Mouse (Mus musculus): ENCODE measurements around the gene Nbea.
"Not testable (repeated sequence)": the region's sequence is repeated elsewhere in the genome, so short reads cannot be mapped to it uniquely, and the experiment has no call there.

Nbea gene

DNA sequence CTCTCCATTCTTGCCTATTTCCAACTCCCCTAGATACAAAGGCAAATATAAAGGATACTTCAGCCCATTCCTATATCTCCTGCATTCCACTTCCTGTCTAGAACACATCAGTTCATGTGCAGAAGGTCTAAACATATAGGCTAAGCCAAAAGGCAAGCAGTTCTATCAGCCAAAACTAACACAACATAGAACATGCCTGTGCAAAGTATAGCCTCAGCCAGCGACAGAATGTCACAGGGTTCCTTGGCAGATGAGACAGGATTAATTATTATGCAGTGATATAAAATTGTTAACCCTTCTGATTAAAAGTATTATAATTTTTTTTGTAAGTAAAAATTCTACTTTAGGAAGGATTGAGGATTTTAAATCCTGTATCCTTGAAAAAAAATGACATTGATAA is 140.4 kb downstream of the Nbea start:
- no peak for ATAC-seq (ENCODE audit: insufficient number of reproducible peaks, low FRiP score, low TSS enrichment)

DNA sequence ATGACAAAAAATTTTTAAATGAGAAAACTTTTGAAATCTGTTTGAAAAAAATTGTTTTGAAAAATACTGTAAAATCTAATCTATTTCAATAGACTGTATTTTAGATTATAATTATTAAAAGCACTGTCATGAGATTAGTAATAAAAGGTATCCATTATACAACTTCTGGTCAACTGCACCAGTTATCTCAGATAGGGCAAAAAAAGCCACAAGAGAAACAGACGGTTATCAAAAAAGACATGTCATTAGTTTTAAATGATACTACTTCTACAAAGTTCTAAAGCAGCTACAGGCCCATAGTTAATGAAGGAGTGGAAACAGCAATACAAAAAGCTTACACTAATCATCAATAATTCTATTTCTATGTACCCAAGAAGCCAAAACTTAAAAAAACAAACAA is 144.0 kb downstream of the Nbea start:
- ATAC-seq (ENCODE audit: insufficient number of reproducible peaks, low FRiP score, low TSS enrichment) = no peak

GRCm38 (mm10) chr3:56034596-56034995 is 148.9 kb downstream of the Nbea start:
- ATAC-seq (ENCODE audit: insufficient number of reproducible peaks, low FRiP score, low TSS enrichment) = no peak

- ATAC-seq (ENCODE audit: insufficient number of reproducible peaks, low FRiP score, low TSS enrichment) = no peak
Measured at GRCm38 (mm10) chr3:56018494-56018893, 165.0 kb downstream of the Nbea start.

DNA sequence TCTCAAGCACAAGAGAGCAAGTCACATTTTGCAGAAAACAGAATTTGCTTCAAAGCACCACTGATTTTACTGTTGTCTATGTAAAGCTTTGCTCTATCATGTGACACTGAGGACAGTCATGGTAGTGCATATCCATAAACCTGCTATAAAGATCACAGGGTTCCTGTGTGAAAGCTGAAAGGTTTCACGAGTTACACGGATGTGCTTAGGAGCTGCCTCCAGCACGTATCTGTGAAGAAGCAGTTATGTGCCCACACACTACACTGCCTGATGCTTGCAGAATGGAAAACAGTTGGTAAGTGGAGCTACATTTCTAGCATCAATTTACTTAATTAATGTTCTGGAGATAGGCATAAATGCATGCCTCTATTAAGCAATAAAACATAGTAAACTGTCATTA is 172.4 kb downstream of the Nbea start:
- no peak for ATAC-seq (ENCODE audit: insufficient number of reproducible peaks, low FRiP score, low TSS enrichment)

GRCm38 (mm10) chr3:56007991-56008390 is 175.5 kb downstream of the Nbea start:
- ATAC-seq (ENCODE audit: insufficient number of reproducible peaks, low FRiP score, low TSS enrichment) = no peak

DNA sequence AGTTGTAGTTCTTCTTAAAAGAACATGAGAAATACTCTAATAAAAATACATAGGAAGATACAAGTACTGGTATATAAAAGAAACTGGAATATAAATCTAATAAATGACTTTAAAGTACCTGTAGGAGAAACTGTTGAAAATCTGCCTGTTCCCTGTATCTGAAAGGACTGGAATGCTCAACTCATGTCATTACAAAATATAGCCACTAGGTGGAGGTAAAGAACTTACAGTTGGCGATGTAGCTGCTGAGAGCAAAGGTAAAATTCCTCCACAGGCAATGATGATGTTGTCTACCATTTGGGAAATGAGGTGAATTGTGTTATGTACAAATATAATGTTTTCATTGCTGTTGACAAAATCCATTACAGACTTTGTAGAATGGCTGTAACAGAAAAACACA is 183.2 kb downstream of the Nbea start:
- peak; percentile 61; the same call in 1 of the 2 replicates for ATAC-seq (ENCODE audit: insufficient number of reproducible peaks, low FRiP score, low TSS enrichment)

DNA sequence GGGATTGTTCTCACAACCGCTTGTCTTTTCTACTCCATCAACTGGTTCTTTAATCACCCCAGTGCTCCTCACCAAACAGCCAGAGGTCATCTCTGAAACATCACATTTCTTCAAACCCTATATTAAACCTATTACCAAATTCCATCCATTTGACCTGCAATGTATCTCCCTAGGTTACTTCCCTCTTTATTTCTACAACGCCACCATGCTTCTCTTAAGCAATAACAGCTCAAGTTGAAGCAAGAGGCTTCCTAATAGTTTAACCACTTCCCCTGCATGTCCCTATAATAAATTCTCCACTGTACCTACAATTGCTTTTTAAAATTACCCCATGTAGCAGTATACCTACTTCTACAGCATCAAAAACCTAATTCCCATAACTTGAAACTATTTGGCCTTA is 205.1 kb downstream of the Nbea start:
- ATAC-seq (ENCODE audit: insufficient number of reproducible peaks, low FRiP score, low TSS enrichment) = no peak

GRCm38 (mm10) chr3:55976986-55977385 is 206.5 kb downstream of the Nbea start:
- ATAC-seq (ENCODE audit: insufficient number of reproducible peaks, low FRiP score, low TSS enrichment) = not testable (repeated sequence)

GRCm38 (mm10) chr3:55965723-55966156 is 217.8 kb downstream of the Nbea start:
- ATAC-seq (ENCODE audit: insufficient number of reproducible peaks, low FRiP score, low TSS enrichment) = peak; percentile 31; the same call in 1 of the 2 replicates

DNA sequence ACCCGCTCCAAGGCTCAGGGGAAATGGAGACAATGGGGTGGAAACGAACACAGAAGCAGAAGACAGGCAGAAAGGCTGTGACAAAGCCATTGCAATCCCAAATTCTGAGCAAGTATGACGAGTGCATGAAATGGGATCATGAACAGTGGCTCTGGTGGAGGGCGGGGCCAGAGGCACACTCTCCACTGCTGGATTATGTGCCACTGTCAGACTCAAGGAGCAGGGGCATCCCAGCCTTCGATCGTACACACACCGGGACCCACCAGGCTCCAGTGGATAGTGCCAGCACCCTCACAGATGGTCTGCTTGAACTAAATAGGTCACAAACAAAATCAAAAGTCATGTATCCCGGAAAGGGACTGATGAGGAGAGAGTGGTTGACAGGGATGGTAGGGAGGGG is 220.5 kb downstream of the Nbea start:
- ATAC-seq (ENCODE audit: insufficient number of reproducible peaks, low FRiP score, low TSS enrichment) = peak; percentile 78

- ATAC-seq (ENCODE audit: insufficient number of reproducible peaks, low FRiP score, low TSS enrichment) = no peak
Measured at GRCm38 (mm10) chr3:55949994-55950393, 233.5 kb downstream of the Nbea start.

DNA sequence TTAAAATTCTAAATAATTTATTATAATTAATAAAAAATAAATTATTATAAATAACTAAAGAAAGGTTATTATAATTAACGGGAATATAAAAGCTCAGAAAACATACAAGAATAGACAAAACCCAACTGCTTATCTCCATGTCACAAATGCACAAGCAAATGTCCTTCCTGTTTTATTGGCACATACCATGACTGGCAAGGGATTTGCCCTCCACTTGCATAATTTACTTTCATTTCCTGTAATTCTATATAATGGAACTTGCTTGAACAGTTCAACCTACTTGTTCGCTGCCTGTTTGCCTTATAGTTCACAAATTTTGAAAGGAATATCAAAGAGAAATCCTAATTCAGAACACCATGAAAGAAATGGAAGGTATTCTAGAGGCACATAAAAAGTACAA is 234.4 kb downstream of the Nbea start:
- ATAC-seq (ENCODE audit: insufficient number of reproducible peaks, low FRiP score, low TSS enrichment) = no peak

GRCm38 (mm10) chr3:55927343-55927742 is 256.2 kb downstream of the Nbea start:
- ATAC-seq (ENCODE audit: insufficient number of reproducible peaks, low FRiP score, low TSS enrichment) = no peak

DNA sequence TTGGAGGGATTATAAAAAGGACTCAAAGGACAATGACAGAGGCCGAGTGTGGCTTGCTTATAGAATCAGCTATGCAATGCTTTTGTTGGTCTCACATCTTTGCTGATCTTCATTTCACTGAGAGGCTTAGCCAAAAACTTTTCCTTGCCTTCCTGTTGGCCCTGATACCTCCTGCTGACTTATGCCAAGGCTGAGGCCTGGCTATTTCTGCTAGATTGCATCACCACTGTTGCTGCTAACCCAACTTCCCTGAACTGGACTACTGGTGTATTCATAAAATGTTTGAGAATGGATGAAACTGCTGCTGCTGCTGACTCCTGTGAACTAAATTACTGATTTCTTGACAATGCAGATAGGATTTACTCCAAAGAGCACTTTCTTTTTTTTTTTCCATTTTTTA is 274.2 kb downstream of the Nbea start:
- no peak; the same call in 1 of the 2 replicates for ATAC-seq (ENCODE audit: insufficient number of reproducible peaks, low FRiP score, low TSS enrichment)

DNA sequence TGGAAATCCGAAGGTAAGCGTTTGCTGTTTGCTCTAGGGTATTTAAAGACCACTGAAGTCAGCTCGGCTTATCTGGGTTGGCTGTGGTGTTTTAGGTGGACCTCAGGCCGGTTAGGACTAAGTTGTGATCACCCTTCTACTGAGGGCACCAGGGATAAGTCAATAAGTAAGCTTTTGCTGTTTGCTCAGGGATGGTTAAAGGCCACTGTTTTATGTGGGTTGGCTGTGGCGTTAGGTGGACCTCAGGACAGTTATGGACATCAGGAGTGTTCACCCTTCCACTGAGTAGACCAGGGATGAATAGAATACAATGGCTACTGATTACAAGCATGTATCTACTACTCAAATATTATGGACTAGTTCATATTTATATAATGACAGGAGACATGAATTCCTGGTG is 292.9 kb downstream of the Nbea start:
- ATAC-seq (ENCODE audit: insufficient number of reproducible peaks, low FRiP score, low TSS enrichment) = no peak

DNA sequence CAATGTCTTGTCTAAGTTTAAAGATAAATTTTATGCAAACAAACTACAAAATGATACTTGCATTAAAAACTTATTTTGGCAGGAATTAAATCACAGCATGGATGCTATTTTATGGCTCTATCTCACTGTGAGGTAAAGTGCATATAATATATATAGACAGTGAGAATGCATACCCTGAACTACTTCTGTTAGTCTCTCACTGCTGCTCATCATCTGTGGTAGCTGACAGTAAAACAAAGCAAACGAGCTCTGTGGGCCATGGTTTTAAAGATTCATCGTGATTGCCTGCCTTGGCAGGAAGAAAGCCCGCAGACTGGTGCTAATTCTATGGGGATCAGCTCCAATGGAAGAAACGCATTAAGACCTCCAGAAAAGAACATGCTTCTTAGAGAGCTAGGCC is 294.3 kb downstream of the Nbea start:
- ATAC-seq (ENCODE audit: insufficient number of reproducible peaks, low FRiP score, low TSS enrichment) = no peak

- no peak for ATAC-seq (ENCODE audit: insufficient number of reproducible peaks, low FRiP score, low TSS enrichment)
Measured at GRCm38 (mm10) chr3:55887829-55888210, 295.7 kb downstream of the Nbea start.

DNA sequence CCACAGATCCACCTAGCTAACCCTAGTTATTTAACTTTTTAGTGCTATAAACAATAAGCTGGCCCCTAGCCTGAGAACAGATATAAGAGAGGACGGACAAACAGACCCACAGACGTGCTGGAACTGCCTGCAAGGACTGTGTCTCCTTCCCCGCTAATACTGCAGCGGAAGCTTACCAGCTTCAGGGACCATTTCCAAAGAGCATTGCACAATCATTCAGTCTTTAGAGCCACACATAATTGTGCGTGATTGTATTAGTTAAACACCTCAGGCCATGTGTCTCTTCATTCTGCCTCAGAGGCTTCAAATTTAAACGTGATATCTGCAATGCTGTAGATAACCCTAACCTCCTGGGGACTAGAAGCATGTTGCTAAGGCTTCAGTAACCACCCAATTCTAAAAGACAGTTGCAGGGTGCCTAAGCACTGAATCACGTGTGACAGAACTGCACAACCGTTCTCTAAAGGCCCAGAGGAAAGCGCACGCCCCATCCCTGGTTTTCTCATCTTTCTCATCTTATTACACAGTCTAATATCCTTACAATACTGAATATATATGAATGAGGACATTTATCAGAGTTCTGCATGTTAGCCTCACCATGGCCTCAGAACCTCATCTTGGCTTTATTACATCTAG is 296.2 kb downstream of the Nbea start:
- ATAC-seq (ENCODE audit: insufficient number of reproducible peaks, low FRiP score, low TSS enrichment) = no peak

GRCm38 (mm10) chr3:55872944-55873924 is 310.3 kb downstream of the Nbea start:
- ATAC-seq (ENCODE audit: insufficient number of reproducible peaks, low FRiP score, low TSS enrichment) = peak; percentile 95

DNA sequence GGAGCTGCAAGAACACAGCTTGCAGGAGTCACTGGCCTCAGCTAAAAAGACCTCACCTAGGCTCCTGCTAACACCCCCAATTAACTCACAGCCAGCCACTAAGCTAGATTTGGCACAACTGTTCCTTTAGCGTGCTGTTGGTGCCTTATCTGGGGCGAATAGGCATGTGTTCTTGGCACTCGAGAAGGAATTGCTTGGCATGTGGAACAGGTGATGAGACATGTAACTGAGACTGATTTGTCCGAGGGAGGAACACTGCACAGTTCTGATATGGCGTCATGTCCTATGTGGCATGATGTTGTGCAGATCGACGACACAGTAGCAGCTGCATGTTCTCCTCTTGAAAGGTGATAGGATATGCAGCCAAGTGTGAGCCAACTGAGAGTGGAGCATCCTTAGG is 331.0 kb downstream of the Nbea start:
- ATAC-seq (ENCODE audit: insufficient number of reproducible peaks, low FRiP score, low TSS enrichment) = no peak; the same call in 1 of the 2 replicates

DNA sequence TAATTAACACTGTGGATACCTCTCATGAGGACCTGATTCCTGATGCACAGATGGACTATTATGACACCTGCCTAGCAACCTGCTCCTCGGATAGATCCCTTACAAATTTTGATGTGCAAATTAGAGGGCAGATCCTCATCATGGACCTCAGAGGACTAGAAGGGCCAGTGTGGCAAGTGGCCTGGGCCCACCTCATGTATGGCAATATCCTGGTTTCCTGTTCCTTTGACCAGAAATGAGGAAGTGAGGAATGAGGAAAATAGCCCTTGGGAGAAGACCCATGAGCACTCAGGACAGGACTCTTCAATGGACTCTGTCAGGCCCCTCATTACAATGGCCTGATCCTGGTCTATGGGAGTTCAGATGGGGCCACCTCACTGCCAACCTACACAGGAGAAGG is 336.4 kb downstream of the Nbea start:
- ATAC-seq (ENCODE audit: insufficient number of reproducible peaks, low FRiP score, low TSS enrichment) = no peak
